Mouse (Mus musculus): ENCODE measurements around the gene Cryzl2.

GRCm38 (mm10) chr1:157439973-157440641, 18.3 kb upstream of the Cryzl2 start:
- TF ChIP-seq CTCF (IDR thresholded peaks at IDR 0.05; ENCODE audit: extremely low read depth, insufficient read depth, low read length) (no peak), POLR2A (IDR thresholded peaks at IDR 0.05; ENCODE audit: extremely low read depth, insufficient read depth, low read length) (no peak)

Data from cortical plate, adult 2 months (tissue).